Comparison of ENCODE assay signal across 8 mouse cellular contexts in the genomic region with DNA sequence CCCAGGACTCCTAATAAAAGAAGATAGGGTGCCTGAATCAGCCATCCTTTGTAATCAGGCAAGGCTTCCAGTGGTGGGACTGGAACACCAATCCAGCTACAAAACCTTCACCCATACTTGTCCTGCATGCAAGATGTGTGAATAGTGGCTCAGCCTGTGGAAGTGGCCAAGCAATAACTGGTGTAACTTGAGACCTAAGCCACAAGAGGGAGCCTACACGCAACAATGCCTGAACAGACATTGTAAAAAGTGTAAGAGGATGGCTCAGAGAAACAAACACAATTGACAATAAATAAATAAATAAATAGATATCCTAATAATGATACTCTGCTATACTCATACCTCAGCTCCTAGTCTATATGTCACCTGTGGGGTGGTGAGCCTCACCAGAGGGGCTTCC.
DNase-seq lines count a peak whose midpoint lies in the region; ATAC-seq lines count a peak whose summit lies in the region.

No protein-coding gene starts in this region.

- intact Hi-C loops in left cerebral cortex, postnatal 14 days (cut with DNase I), result loop anchor here (10.0 kb wide), 1 partner anchor 958 kb away; no protein-coding TSS in a partner anchor
- intact Hi-C loops in gastrocnemius, postnatal 36 days (cut with DNase I), result no loop called here

- no peak overlapping the region for H3K4me2 ChIP-seq in forebrain, embryonic 14.5 days (ENCODE audit: low read length)

- H3K27ac ChIP-seq in forebrain, embryonic 14.5 days (ENCODE audit: low read depth, low read length), result no peak overlapping the region
- H3K27ac ChIP-seq in heart, embryonic 10.5 days, result no peak overlapping the region

- H3K4me1 ChIP-seq in forebrain, embryonic 14.5 days (ENCODE audit: control insufficient read depth, insufficient read depth, low read length), result no peaks in the 10 kb centered on the region
- no peaks in the 10 kb centered on the region for H3K4me1 ChIP-seq in heart, embryonic 10.5 days

- H3K9me3 ChIP-seq in forebrain, embryonic 14.5 days (replicated peaks; ENCODE audit: control insufficient read depth, low read length), result no peaks in the 10 kb centered on the region
- H3K9me3 ChIP-seq in heart, embryonic 10.5 days, result no peaks in the 10 kb centered on the region

- no peak overlapping the region for H3K9ac ChIP-seq in forebrain, embryonic 14.5 days (ENCODE audit: low read length)

- H3K27me3 ChIP-seq in forebrain, embryonic 14.5 days (replicated peaks; ENCODE audit: control insufficient read depth, insufficient read depth, low read length), result no peaks in the 10 kb centered on the region
- H3K27me3 ChIP-seq in heart, embryonic 10.5 days (ENCODE audit: insufficient read depth, poor library complexity, severe bottlenecking), result no peaks in the 10 kb centered on the region

- peak; percentile 68; the same call in 1 of the 2 replicates for ATAC-seq in forebrain, embryonic 14.5 days

- no peaks in the 10 kb centered on the region for H3K36me3 ChIP-seq in forebrain, embryonic 14.5 days (ENCODE audit: control insufficient read depth, insufficient read depth, low read length)
- no peaks in the 10 kb centered on the region for H3K36me3 ChIP-seq in heart, embryonic 10.5 days

- WGBS in forebrain, embryonic 14.5 days, result 19% methylated on average over 1 of the region's 1 CpGs
- 24% methylated on average over 1 of the region's 1 CpGs for WGBS in heart, embryonic 10.5 days

- DNase-seq in adrenal gland, adult 2 months, result peak; percentile 4
- no peak for DNase-seq in adrenal gland, adult 18-20 months (ENCODE audit: low spot score in 2 of 2)
- peak; percentile 10 for DNase-seq in 416B (ENCODE audit: low read depth)
- peak; percentile 68 for DNase-seq in forebrain, embryonic 14.5 days (ENCODE audit: low spot score)
- DNase-seq in left cerebral cortex, postnatal 14 days (ENCODE audit: low spot score in 2 of 2), result peak; percentile 15 to 33
- DNase-seq in gastrocnemius, postnatal 36 days, result no peak
- no peak for DNase-seq in adrenal gland, adult (ENCODE audit: inconsistent age in 2 of 2, low spot score in 1 of 2)
- DNase-seq in heart, embryonic 10.5 days (ENCODE audit: low spot score), result no peak

- H3K4me3 ChIP-seq in forebrain, embryonic 14.5 days (ENCODE audit: low read depth, low read length), result no peak overlapping the region
- no peak overlapping the region for H3K4me3 ChIP-seq in heart, embryonic 10.5 days

Comparison
In these comparisons a context has a peak if more than half of its experiments do, and no peak if none do; other contexts are left out.
1. DNase-seq: peak in adrenal gland, adult 2 months (single experiment), 416B (single experiment), forebrain, embryonic 14.5 days (single experiment) and left cerebral cortex, postnatal 14 days (2 of 2); none in adrenal gland, adult 18-20 months (0 of 2), gastrocnemius, postnatal 36 days (0 of 2), adrenal gland, adult (0 of 2) and heart, embryonic 10.5 days (single experiment).